Mouse (Mus musculus): ENCODE data around the gene Nefh.

Gene Nefh

DNA sequence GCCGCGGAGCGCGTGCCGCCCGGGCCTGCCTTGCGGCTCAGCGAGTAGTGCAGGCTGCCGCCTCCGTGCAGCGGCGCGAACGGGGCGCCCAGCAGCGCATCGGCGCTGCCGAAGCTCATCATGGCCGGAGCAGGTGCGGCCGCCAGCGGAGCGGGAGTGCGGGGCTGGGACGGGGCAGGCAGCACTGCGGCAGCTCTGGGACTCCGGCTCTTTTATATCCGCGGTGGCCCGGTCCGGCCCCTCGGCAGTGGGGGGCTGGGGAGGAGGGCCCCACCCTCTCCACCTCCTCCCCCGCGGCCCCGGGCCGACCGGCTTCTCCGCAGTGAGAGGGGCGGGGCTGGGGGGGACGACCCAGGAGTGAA, at the start of gene Nefh:
Gene Nefh (minus strand): TSS at position 252 of the 362 bp plus-strand sequence.
- no peak for DNase-seq (ENCODE audit: low spot score in 2 of 2)

DNA sequence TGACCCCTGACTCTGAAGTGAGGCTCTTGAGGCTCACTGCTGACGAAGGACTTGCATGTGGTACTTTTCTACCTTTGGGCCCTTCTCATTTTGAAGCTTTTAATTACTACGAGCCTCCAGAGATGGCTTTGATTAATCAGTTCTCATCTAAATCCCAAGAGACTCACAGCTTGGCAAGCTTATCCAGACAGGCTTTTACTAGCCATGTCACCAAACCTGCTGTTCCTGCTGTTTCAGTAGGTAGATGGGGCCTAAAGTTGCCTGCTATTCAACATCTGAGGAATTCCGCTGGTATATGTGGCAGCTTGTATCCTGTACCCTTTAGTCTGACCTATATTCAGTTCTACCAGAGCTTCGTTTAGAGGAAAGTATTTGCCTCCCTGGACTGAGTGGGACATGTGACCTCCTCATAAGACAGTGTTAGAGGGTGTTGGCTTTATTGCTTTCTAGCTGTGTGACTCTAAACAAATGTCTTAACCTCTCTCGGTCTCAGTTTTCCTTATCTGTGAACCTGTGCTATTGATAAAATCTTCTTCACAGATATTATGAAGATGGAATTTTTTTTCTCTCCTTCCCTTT, 48.8 kb upstream of the Nefh start:
- no peak for DNase-seq (ENCODE audit: low spot score in 2 of 2)

DNA sequence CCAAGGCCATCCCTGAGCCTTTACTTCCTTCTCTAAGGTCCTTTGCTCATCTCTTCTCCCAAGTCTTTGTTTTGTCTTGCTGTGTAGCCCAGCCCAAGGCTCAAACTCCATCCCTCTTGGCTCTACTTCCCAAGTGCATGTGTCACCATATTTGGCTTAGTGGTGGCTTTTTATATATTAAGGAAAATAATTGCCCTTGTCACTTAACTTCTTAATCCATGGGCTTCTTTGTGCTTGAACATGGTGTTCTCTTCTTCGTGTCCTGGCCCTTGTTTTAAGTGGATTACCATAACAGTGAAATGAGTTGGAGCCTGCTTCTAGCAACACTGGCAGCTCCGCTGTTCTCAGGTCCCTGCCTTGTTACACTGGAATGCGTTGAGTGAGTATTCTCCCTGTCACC, 47.8 kb upstream of the Nefh start:
- DNase-seq (ENCODE audit: low spot score in 2 of 2): no peak

DNA sequence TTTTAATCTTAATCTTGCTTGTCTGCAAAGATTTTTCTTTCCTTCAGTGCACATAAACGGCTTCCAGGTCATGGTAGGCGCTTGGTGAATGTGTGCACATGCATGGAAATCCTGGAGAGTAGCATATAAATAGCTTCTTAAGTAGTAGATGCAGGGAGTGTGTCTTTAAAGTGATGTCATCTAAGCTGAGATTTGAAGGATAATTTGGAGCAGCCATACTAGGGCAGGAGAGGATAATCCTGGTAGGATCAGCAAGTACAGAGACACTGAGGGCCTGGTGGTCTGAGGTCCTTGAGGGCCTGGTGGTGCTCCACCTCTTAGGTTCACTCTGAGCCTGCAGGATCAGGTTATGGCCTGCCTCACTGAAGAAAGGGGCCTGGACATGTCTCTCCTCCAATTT, 44.6 kb upstream of the Nefh start:
- no peak for DNase-seq (ENCODE audit: low spot score in 2 of 2)

DNA sequence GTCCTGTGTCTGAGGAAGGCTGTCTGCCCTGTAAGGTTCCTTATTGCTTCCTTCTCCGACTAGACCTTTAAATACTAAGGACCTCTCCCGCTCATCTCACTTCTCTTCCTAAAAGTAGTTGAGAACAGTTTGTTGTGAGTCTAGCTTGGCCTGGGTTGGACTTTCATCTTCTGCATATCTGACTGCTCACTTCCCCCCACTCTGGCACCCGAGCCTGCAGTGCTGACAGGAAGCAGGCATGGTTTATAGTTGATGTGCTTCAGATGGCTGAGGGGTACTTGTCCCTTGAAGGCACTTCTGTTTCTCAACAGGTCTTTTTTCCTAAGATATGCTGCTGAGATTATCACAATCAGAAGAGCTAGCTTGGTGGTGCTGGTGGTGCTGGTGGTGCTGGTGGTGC, 41.3 kb upstream of the Nefh start:
- peak in 1 of 2 experiments; percentile 61 for DNase-seq (ENCODE audit: low spot score in 2 of 2)

DNA sequence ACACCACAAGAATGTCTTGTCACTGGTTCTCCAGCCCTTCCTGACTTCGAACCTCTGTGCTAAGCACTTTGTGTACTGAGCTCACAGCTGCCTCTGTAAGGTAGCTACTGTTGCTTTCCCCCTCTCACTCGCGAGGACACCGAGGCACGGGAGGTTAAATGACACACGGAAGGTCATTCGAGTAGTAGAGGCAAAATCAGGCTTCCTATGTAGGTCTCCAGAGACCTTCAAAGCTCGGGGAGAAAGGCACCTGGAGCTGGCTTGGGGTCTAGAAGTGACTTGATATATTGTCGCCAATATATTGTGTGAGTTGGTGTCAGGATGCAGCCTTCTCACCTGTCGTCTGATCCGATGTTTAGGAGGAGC, 39.6 kb upstream of the Nefh start:
- no peak for DNase-seq (ENCODE audit: low spot score in 2 of 2)

DNA sequence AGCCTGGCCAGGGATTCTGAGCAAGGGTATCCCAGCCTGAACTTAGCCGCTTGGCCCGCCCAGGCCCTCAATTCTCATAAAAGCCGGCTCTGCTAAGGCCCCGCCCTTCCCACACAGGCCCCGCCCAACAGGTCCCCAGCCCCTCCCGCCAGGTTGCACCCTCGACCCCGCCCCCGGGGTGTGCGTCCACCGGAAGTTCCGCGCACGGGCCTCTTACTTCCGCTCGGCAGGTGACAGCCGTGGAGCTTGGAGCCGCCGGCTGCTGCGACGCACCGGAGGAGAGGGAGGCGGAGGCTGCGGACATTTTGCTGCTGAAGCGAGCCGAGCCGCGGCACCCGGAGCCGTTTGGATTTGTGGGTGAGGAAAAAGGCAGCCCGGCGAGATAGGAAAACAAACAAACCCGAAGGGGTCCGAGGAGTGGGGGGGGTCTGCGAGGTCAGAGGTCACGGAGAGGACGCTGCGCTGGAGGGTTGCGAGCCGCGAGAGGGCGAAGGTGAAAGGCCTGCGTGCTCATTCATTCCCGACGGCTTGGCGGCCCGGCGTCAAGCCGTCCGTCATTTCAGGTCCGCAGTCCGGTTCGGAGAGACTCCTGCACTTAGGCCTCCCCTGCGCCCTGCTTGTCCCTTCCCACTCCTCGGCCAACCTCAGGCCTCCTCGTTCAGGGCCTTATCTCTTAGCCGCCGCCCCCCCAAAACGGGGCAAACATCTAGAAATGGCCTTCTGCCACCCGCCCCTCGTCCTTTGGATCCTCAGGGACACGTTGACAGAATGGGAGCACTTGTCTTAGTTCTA, 39.0 kb upstream of the Nefh start, which contains the start of gene Ap1b1:
Gene Ap1b1 (plus strand): TSS at position 130 of the 792 bp plus-strand sequence.
- DNase-seq (ENCODE audit: low spot score in 2 of 2): peak; percentile 93 to 98

DNA sequence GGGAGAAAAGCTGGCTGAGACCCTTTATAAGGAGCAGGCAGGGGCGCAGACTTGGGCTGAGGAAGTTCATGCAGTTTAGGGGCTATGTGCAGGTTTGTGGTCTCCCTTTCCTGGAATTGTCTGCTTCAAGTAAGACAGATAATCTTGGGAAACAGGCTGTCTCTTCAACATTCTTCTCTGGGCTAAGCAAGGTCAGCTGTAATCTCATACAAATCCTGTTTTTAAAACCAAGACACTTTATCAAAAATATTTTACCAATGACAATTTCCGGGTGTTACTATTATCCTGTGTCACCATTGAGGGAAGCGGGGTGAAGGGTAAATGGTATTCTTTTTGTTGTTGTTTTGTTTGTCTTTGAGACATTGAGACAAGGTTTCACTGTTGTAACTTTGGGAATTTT, 36.9 kb upstream of the Nefh start:
- no peak for DNase-seq (ENCODE audit: low spot score in 2 of 2)

DNA sequence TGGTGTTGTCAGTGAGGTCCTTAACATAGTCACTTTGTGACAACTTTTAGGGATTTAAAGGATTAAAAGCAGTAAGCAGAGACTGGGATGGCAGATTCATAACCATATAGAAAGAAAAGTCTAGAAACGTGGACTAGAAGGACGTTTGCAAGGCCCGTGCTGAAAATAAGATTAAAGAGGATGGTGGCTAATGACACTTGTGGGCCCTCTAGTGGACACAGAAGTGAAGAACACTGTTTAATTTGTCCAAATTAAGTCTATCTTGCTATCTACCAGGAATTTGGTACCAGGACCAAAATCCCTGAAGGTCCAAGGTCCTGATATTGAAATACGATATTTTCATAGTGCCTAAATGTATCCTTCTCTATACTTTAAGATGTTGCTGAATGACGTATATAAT, 36.4 kb upstream of the Nefh start:
- DNase-seq (ENCODE audit: low spot score in 2 of 2): no peak

DNA sequence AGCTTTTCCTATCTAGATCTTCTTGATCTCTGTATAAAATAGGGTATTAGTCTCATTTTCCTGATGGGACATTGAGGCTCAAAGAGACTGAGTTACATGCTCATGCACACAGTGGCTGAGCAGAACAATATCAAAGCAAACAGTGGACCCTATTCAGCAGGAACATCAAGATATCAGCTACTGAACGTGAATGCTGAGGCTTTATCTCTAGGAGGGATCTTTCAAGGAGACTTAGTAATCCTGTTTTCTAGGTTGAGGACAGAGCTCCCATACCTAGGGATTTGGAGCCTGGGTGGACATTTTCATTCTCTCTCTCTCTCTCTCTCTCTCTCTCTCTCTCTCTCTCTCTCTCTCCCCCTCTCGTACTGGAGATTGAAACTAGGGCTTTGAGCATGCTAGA, 35.7 kb upstream of the Nefh start:
- DNase-seq (ENCODE audit: low spot score in 2 of 2): no peak

DNA sequence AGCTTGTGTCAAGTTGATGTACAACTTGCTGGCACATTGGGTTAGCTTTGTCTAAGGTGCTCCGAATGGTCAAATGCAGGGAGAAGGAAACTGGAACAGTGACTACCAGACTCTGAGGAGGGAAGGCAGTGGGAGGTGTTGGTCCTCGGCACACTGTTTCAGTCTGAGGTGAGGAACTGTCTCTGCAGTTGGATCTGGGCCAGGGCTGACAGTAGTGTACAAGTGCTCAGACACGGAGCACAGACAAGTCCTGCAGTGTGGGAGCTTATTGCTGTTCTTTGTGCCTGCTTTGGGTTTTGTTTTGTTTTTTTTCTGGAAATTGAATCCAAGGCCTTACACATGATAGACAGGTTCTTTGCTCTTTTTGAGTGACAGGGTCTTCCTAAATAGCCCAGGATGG, 35.1 kb upstream of the Nefh start:
- DNase-seq (ENCODE audit: low spot score in 2 of 2): no peak

DNA sequence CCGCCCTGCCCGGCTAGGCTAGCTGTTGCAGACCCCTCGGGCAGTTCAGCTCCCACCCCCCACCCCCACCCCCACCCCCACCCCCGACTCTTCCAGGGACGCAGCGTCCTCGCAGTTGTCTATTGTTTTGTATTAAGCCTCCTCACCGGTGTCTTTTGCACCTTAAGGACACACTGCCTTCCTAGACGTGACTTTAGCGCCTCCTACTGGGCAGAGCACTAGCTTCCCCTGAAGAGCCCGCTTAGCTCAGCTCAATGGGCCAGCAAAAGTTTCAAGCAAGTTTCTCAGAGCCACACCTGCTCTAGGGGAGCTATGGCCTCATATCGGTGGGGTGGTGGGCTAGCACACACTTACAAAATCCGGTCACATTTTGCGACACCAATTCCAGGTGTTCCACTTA, 27.8 kb upstream of the Nefh start:
- peak; percentile 74 to 89 for DNase-seq (ENCODE audit: low spot score in 2 of 2)

DNA sequence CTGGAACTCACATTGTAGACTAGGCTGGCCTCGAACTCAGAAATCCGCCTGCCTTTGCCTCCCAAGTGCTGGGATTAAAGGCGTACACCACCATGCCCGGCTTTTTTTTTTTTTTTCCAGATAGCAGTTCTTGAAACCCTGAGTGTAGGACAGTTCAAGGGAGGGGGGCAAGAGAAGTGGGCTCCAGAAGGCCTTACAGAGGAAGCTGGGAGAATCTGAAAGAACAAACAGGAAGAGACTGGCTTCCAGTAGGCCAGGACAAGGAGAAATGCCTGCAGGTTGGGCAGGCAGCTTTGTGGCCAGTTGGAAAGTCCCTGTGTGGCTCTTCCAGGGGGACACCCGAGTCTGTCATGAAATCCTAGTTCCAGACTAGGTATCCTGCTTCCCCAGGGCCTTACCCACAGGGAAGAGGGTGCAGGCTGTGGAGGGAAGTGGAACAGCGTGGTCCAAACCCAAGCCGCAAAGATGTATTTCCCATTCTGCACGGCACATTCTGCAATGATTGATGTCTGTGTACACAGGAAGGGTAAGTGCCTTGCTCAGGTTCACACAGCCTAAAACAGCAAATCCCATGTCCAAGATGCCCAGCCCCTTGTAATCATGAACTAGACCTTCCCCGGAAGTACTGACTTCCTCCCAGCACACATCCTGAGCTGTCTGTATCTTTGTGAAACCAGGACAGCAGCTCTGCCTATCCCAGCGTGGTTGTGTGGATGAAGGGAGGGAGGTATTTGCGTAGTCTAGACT, 26.7 kb upstream of the Nefh start:
- DNase-seq (ENCODE audit: low spot score in 2 of 2): no peak

DNA sequence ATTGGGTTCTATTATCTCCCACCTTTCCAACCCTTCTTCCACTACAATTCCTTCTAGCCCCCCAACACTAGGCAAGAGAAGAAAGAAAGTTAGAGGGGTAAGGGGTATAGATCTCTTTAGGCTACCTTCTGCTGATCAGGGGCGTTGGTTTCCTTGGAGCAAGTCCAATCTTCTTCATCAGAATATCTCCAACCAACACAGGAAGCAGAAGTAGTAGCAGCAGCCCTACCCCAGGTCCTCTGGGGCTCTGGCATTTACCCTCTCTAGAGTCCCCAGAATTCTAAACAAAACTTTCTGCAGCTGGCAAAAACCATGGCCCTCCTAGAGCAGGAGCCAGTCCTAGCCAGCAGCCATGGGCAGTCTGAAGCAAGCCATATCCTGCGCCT, 26.0 kb upstream of the Nefh start:
- DNase-seq (ENCODE audit: low spot score in 2 of 2): no peak

DNA sequence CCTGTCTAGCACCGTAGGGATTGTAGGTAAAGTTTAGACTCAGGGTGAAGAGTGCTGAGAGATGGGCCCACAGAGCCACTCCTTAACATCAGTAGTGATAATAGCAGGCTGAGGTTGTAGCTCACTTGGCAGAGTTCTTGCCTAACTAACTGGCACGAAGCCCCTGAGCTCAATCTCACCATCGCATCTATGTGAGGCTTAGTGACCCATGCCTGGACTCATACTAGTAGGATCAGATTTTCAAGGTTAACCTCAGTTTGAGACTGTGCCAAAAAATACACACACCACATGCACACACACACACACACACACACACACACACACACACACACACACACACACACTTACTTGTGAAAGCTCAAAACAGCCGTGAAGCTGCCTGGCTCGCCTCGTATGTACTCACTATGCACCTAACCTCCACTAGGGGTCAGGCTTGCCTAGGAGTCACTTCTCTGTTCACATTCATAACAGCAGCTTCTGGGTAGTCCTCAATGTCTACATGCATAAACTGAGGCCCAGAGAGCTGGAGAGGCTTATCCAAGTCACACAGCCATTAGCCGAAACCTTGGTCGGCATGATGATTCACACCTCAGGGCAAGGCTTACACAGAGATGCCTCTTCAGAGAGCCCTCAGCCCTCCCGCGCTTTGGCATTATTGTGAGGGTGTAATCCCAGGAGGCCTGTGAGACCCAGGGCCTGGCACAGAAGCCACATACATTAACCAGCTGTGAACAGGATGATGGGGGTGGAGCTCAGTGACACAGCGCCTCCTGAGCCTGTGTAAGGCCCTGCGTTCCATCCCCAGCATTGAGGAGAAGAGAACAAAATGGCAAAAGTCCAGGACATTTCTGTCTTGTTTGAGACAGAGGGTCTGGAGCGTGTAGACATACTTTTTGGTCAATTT, 25.4 kb upstream of the Nefh start:
- peak; percentile 61 to 78 for DNase-seq (ENCODE audit: low spot score in 2 of 2)

DNA sequence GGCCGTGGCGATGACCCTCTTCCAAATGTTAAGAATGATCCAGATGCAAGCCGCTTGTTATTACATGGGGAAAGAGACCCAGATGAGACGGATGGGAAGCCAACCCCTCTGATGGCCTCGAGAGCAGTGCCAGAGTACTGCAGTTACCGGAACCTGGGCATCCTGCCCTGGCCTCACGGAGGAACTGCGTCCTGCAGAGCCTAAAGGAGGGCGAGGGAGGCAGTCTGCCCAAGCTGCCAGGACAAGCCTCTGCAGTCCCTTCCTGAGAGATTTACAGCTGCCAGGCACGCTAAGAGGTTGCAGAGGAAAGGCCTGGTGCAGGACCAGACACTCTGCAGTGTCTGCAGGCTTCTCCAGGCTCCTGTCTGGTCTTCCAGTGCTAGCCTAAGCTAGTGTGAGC, 20.5 kb upstream of the Nefh start:
- no peak for DNase-seq (ENCODE audit: low spot score in 2 of 2)

DNA sequence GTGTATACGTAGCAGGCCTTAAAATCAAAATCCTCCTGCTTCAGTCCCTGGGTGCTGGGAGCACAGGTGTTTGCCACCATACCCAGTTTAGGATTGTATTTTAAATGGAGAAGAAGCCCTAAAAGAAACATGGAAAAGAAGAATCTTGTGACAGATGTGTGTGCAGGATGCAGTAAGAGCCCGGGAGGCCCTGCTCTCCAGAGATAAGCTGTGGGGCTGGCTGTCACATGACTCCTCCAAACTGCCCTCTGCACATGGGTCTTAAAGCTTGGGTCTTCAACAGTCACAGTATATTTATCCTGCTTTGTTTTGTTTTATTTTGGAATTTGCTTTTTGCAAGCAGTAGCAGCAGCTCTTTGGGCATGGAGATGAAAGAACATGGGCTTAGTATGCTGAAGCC, 19.7 kb upstream of the Nefh start:
- peak in 1 of 2 experiments; percentile 47 for DNase-seq (ENCODE audit: low spot score in 2 of 2)

DNA sequence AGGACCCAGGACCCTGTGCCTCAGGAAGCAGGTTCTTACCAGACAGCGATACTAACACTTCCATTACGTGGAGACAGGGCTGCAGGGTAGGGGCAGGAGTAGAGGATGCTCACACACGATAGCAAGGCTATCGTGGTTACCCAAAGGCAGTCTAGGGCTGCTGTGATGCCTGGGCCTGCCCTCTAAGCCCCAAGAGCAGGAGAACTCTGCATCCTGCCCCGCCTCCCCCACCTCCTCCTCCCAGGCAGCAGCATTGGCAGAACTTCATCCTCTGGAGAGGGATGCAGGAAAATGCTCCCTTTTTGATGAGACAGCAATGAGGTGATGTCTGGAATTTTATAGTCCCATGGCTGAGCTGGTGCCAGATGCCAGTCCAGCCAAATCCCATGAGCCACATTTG, 19.0 kb upstream of the Nefh start:
- no peak for DNase-seq (ENCODE audit: low spot score in 2 of 2)

DNA sequence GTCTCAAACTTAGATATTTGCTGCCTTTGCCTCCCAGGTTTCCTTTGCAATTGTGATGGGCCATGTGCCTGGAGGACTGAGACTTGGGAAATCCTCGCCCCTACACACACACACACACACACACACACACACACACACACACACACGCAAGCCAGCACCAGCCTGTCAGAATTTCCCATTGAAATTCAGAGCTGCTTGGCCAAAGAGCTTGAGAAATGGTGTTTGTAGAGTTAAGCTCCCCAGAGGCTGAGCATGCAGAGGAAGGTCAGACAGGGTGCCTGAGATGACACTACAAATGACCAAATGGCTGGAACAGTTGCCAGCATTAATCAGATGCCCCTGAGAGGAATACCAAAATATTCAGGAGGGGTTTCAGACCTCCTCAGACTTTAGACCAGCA, 18.5 kb upstream of the Nefh start:
- no peak for DNase-seq (ENCODE audit: low spot score in 2 of 2)

DNA sequence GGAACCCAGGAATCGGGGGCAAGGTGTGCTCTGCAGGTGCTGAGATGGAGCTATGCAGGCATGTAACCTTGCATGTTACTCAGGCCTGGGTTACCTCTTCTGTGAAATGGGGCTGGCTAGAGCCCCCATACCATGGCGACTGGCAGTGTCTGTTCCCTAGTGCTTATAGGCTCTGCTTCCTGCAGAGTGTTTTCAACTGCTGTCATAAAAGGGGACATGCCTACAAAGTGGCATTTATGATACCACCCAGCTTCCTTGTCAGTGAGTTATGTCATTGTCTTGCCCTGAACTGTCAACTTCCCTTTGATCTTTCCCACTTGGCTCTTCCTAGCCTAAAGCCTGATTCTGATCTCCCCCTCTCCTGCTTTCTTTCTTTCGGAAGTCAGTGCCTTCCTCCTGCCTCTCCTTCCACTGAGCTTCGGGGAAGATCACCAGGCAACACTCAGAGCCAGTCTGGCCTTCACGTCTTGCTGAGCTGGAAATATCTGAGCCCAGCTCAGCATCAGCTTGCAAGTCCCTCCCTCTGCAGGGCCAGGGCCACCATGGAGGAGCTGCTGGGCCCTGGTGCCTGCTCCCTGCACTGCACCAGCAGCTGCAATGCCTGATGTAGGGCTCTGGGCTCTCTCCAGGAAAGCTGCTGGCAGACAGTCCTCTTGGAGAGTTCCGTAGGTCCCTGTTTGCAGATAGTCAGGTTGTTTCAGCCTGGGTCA, 15.4 kb upstream of the Nefh start:
- no peak for DNase-seq (ENCODE audit: low spot score in 2 of 2)

DNA sequence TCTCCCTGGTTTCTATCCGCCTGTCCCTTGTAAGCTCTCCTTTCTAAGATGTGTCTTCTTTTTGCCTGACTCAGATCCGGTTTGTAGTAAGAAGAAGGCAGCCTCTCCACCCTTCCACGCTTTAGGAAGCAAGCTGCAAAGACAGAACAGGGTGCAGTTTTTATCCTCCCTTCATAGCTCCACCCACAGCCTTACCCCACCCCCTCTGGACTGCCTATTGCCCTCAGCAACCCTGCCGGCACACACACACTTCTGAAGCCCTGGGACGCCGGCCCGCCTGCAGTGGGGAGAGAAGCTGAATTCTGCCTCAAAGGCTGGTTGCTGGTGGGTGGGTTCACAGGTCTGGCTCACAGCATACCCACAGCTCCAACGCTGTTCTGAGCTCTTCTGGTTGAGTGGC, 6.1 kb upstream of the Nefh start:
- DNase-seq (ENCODE audit: low spot score in 2 of 2): no peak
